Mouse (Mus musculus) heart, postnatal 0 days (tissue): ENCODE measurements around the gene Dnmt1.

Source experiments
- CTCF ChIP-seq: IDR thresholded peaks from 2 replicates; pipeline ENCODE4 v1.5.1; 2016; ENCODE audit warnings: antibody characterized with exemption, control low read depth, low read depth
- EP300 ChIP-seq: IDR thresholded peaks from 2 replicates; pipeline ENCODE4 v1.6.1; 2016; ENCODE audit warnings: antibody characterized with exemption, low read depth

GRCm38 (mm10) chr9:20878710-20879065, 81.0 kb downstream of the Dnmt1 start:
- TF ChIP-seq CTCF (no peak), EP300 (no peak)
